13 mouse cellular contexts compared by ENCODE assay signal in genomic region chr12:86812782-86813181, GRCm38 (mm10).
DNase-seq lines count a peak whose midpoint lies in the region; ATAC-seq lines count a peak whose summit lies in the region.
"Had no signal": no experiment of that assay in that cellular context is flagged by ENCODE, and none has a peak within 500 bp of the region (broad histone marks: within the 10 kb centered on the region; RNA-seq: fewer than 3 reads in every experiment).

No protein-coding gene starts in this region.

- no peaks in the 10 kb centered on the region for H3K27me3 ChIP-seq in forebrain, embryonic 14.5 days (replicated peaks; ENCODE audit: control insufficient read depth, insufficient read depth, low read length)
- H3K27me3 ChIP-seq in limb, embryonic 12.5 days = no peaks in the 10 kb centered on the region
- H3K27me3 ChIP-seq: megakaryocyte, embryonic 14.5 days had no signal

- H3K4me1 ChIP-seq in forebrain, embryonic 14.5 days (ENCODE audit: control insufficient read depth, insufficient read depth, low read length) = peaks cover 62% of the 10 kb centered on the region
- peaks cover 53% of the 10 kb centered on the region for H3K4me1 ChIP-seq in limb, embryonic 12.5 days (replicated peaks)

- no peaks in the 10 kb centered on the region for H3K9me3 ChIP-seq in forebrain, embryonic 14.5 days (replicated peaks; ENCODE audit: control insufficient read depth, low read length)
- H3K9me3 ChIP-seq in limb, embryonic 12.5 days = no peaks in the 10 kb centered on the region
- H3K9me3 ChIP-seq: G1E; megakaryocyte, embryonic 14.5 days had no signal

- no peak for ATAC-seq in forebrain, embryonic 14.5 days
- ATAC-seq in limb, embryonic 12.5 days (ENCODE audit: insufficient number of reproducible peaks, insufficient read depth, low FRiP score, low TSS enrichment, low read depth) = no peak
- no peak for ATAC-seq in inflammation-experienced regulatory T-cells, adult 6 months

- no peak overlapping the region for H3K4me3 ChIP-seq in forebrain, embryonic 14.5 days (ENCODE audit: low read depth, low read length)
- no peak overlapping the region for H3K4me3 ChIP-seq in limb, embryonic 12.5 days (replicated peaks)
- H3K4me3 ChIP-seq: megakaryocyte, embryonic 14.5 days had no signal

- intact Hi-C loops in left cerebral cortex, postnatal 4 days (cut with DNase I) = no loop called here

- H3K27ac ChIP-seq in forebrain, embryonic 14.5 days (ENCODE audit: low read depth, low read length) = peak overlapping the region; percentile 23; the same call in 1 of the 2 replicates
- H3K27ac ChIP-seq in limb, embryonic 12.5 days = 0 out of 2 replicates have a peak overlapping the region, but pooled peaks have one; percentile 45
- H3K27ac ChIP-seq: kidney, postnatal 0 days had no signal

- 78% methylated on average over 3 of the region's 3 CpGs for WGBS in forebrain, embryonic 14.5 days
- 74% methylated on average over 3 of the region's 3 CpGs for WGBS in limb, embryonic 12.5 days

- peak; percentile 53 for DNase-seq in adrenal gland, postnatal 14 days
- DNase-seq in adrenal gland, postnatal 4 days (ENCODE audit: low spot score in 2 of 2) = no peak
- peak; percentile 63 to 73 for DNase-seq in left cerebral cortex, adult 18-20 months (ENCODE audit: low spot score in 2 of 2)
- DNase-seq in left cerebral cortex, postnatal 4 days = no peak
- no peak for DNase-seq in forebrain, embryonic 14.5 days (ENCODE audit: low spot score)
- DNase-seq in spleen, adult 18-20 months = no peak
- DNase-seq: embryo, embryonic 11 days; heart, postnatal 10 days had no signal

- no peak overlapping the region; the same call in 1 of the 2 replicates for H3K9ac ChIP-seq in forebrain, embryonic 14.5 days (ENCODE audit: low read length)
- H3K9ac ChIP-seq in limb, embryonic 12.5 days (replicated peaks) = no peak overlapping the region

- H3K4me2 ChIP-seq in forebrain, embryonic 14.5 days (ENCODE audit: low read length) = no peak overlapping the region
- H3K4me2 ChIP-seq in limb, embryonic 12.5 days = no peak overlapping the region

- no peaks in the 10 kb centered on the region for H3K36me3 ChIP-seq in forebrain, embryonic 14.5 days (ENCODE audit: control insufficient read depth, insufficient read depth, low read length)
- H3K36me3 ChIP-seq in limb, embryonic 12.5 days = no peaks in the 10 kb centered on the region
- H3K36me3 ChIP-seq: G1E had no signal

Comparison
In these comparisons a context has a peak if more than half of its experiments do, and no peak if none do; other contexts are left out.
1. DNase-seq: peak in adrenal gland, postnatal 14 days (single experiment) and left cerebral cortex, adult 18-20 months (2 of 2); none in adrenal gland, postnatal 4 days (0 of 2), left cerebral cortex, postnatal 4 days (single experiment), forebrain, embryonic 14.5 days (single experiment) and spleen, adult 18-20 months (0 of 2).